Mouse (Mus musculus) liver, embryonic 12.5 days (tissue): ENCODE measurements around the gene Ppp1r7. TPM values are rescaled to one million over a fixed set of nuclear protein-coding genes. Genes with fewer than 3 reads are reported as not detected.
"Not testable (repeated sequence)": the region's sequence is repeated elsewhere in the genome, so short reads cannot be mapped to it uniquely, and the experiment has no call there.

ENCODE experiments used
- ATAC-seq: fragments of 200-750 bp; cut with Nextera tagmentation; 2 replicates; pipeline ENCODE4 v1.8.0; 2017; ENCODE audit warnings: moderate number of reproducible peaks, mild to moderate bottlenecking, moderate library complexity
- H3K27ac ChIP-seq: fragments of 300-500 bp; sonication (generic); 2 replicates; pipeline ENCODE4 v1.5.1; 2016; ENCODE audit warnings: mild to moderate bottlenecking
- H3K27me3 ChIP-seq: fragments of 300-500 bp; sonication (generic); replicated peaks from 2 replicates; pipeline ENCODE4 v1.6.1; 2016; ENCODE audit warnings: mild to moderate bottlenecking, moderate library complexity
- H3K36me3 ChIP-seq: fragments of 300-500 bp; sonication (generic); 2 replicates; pipeline ENCODE4 v1.6.1; 2016; ENCODE audit warnings: mild to moderate bottlenecking, moderate library complexity
- H3K4me1 ChIP-seq: fragments of 300-500 bp; sonication (generic); 2 replicates; pipeline ENCODE4 v1.6.1; 2016
- H3K4me2 ChIP-seq: fragments of 300-500 bp; sonication (generic); 2 replicates; pipeline ENCODE4 v1.6.1; 2016; ENCODE audit warnings: mild to moderate bottlenecking, moderate library complexity
- H3K4me3 ChIP-seq: fragments of 300-500 bp; sonication (generic); 2 replicates; pipeline ENCODE4 v1.5.1; 2016; ENCODE audit warnings: mild to moderate bottlenecking, moderate library complexity
- H3K9ac ChIP-seq: fragments of 300-500 bp; sonication (generic); 2 replicates; pipeline ENCODE4 v1.6.1; 2016; ENCODE audit warnings: mild to moderate bottlenecking, moderate library complexity
- H3K9me3 ChIP-seq: fragments of 300-500 bp; sonication (generic); replicated peaks from 2 replicates; pipeline ENCODE4 v1.6.1; 2016; ENCODE audit warnings: mild to moderate bottlenecking, moderate library complexity
- WGBS: fragments of 180-500 bp; shearing (Covaris S2); methylation state at CpG from one replicate; pipeline ENCODE4 v1.1.7; 2016; ENCODE audit not compliant: insufficient replicate concordance; 5-methylcytosine and 5-hydroxymethylcytosine counted together
- polyA plus RNA-seq: library from polyadenylated mRNA; unstranded; fragments of >200 nt; fragmentation: Nextera tagmentation; extraction: Ambion mirVana; gene quantifications from 2 replicates; pipeline ENCODE4 v1.2.1, GENCODE M21; 2016

Gene Ppp1r7
- polyA plus RNA-seq = 58.6 and 59.6 TPM in 2 replicates

- H3K36me3 ChIP-seq = peaks cover 27% of the 10 kb centered on the region
- H3K27me3 ChIP-seq = no peaks in the 10 kb centered on the region
- H3K4me3 ChIP-seq = peak within 1 kb of the TSS; percentile 96
- under 1% methylated on average over 62 of the region's 63 CpGs for WGBS
- peak within 1 kb of the TSS; percentile 92 for H3K9ac ChIP-seq
- peak within 1 kb of the TSS; percentile 76 for H3K4me2 ChIP-seq
- peak; percentile 89 for ATAC-seq
- peak within 1 kb of the TSS; percentile 79 for H3K27ac ChIP-seq
- H3K9me3 ChIP-seq = no peaks in the 10 kb centered on the region
- peaks cover 39% of the 10 kb centered on the region for H3K4me1 ChIP-seq
Observed at GRCm38 (mm10) chr1:93342648-93343503, at the start of gene Ppp1r7, which contains the start of gene Pask. TSS of gene Ppp1r7 (plus strand) at chr1:93342854. TSS of gene Pask (minus strand) at chr1:93343482.

- H3K4me2 ChIP-seq, H3K27ac ChIP-seq, H3K9me3 ChIP-seq, H3K9ac ChIP-seq, H3K27me3 ChIP-seq, H3K4me3 ChIP-seq, ATAC-seq, H3K4me1 ChIP-seq: not testable (repeated sequence)
- whole genome bisulfite sequencing = 70% methylated on average over 3 of the region's 3 CpGs
- peaks cover 34% of the 10 kb centered on the region for H3K36me3 ChIP-seq
Observed at GRCm38 (mm10) chr1:93294491-93294890, 48.2 kb upstream of the Ppp1r7 start.

- WGBS = 83% methylated on average over 4 of the region's 4 CpGs
- peaks cover 12% of the 10 kb centered on the region for H3K4me1 ChIP-seq
- no peak overlapping the region for H3K27ac ChIP-seq
- peaks cover 87% of the 10 kb centered on the region for H3K36me3 ChIP-seq
- H3K9me3 ChIP-seq = no peaks in the 10 kb centered on the region
- H3K4me3 ChIP-seq = no peak overlapping the region
- H3K4me2 ChIP-seq = no peak overlapping the region
- ATAC-seq = no peak
- H3K27me3 ChIP-seq = no peaks in the 10 kb centered on the region
- no peak overlapping the region for H3K9ac ChIP-seq
Observed at GRCm38 (mm10) chr1:93299791-93300190, 42.9 kb upstream of the Ppp1r7 start.

GRCm38 (mm10) chr1:93300578-93300977 is 42.1 kb upstream of the Ppp1r7 start:
- Histone ChIP-seq H3K36me3 (peaks cover 86% of the 10 kb centered on the region), H3K27ac (no peak overlapping the region), H3K4me2 (no peak overlapping the region), H3K4me1 (peaks cover 17% of the 10 kb centered on the region), H3K9me3 (no peaks in the 10 kb centered on the region), H3K9ac (no peak overlapping the region), H3K27me3 (no peaks in the 10 kb centered on the region), H3K4me3 (no peak overlapping the region)
- WGBS = 72% methylated on average over 3 of the region's 3 CpGs
- no peak for ATAC-seq

- Histone ChIP-seq H3K4me3 (peak within 1 kb of the TSS; percentile 90), H3K4me2 (peak within 1 kb of the TSS; percentile 83), H3K9me3 (no peaks in the 10 kb centered on the region), H3K9ac (peak within 1 kb of the TSS; percentile 87), H3K27ac (no peak within 1 kb of the TSS), H3K4me1 (peaks cover 17% of the 10 kb centered on the region), H3K27me3 (no peaks in the 10 kb centered on the region), H3K36me3 (peaks cover 59% of the 10 kb centered on the region)
- 8% methylated on average over 36 of the region's 36 CpGs for WGBS
- ATAC-seq = peak; percentile 93
Observed at GRCm38 (mm10) chr1:93305581-93306337, 36.9 kb upstream of the Ppp1r7 start, which contains the start of gene Mterf4. TSS of gene Mterf4 (minus strand) at chr1:93305915.

- H3K4me1 ChIP-seq = peaks cover 4% of the 10 kb centered on the region; the same call in 1 of the 2 replicates
- no peak overlapping the region for H3K27ac ChIP-seq
- H3K9ac ChIP-seq = no peak overlapping the region
- no peaks in the 10 kb centered on the region for H3K27me3 ChIP-seq
- H3K9me3 ChIP-seq = no peaks in the 10 kb centered on the region
- WGBS = 85% methylated on average over 6 of the region's 6 CpGs
- ATAC-seq = no peak
- no peak overlapping the region for H3K4me2 ChIP-seq
- H3K36me3 ChIP-seq = peaks cover 96% of the 10 kb centered on the region
- no peak overlapping the region for H3K4me3 ChIP-seq
Observed at GRCm38 (mm10) chr1:93323973-93324372, 18.7 kb upstream of the Ppp1r7 start.

DNA sequence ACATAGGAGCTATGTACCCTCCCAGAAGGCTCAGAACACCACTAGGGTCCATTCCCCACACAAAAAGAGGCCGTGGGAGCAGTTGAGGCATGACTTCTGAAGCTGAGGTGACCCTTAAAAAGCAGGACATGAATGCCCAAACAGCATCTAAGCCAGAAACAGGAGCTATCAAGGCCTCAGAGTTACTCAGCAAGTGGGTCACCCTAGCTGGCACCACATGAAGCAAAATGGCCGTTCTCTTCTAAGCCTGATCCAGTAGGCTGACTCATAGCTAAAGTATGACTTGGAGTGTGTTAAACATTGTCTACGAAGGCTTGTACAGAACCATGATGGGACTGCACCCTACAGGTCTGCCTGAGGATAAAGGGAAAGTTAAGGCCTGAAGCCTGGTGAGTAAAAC is 16.2 kb upstream of the Ppp1r7 start:
- Histone ChIP-seq H3K27ac (no peak overlapping the region), H3K36me3 (peaks cover 96% of the 10 kb centered on the region), H3K4me2 (no peak overlapping the region), H3K4me3 (no peak overlapping the region), H3K9me3 (no peaks in the 10 kb centered on the region), H3K27me3 (no peaks in the 10 kb centered on the region), H3K9ac (no peak overlapping the region), H3K4me1 (peaks cover 4% of the 10 kb centered on the region; the same call in 1 of the 2 replicates)
- 81% methylated on average over 3 of the region's 3 CpGs for WGBS
- no peak for ATAC-seq

DNA sequence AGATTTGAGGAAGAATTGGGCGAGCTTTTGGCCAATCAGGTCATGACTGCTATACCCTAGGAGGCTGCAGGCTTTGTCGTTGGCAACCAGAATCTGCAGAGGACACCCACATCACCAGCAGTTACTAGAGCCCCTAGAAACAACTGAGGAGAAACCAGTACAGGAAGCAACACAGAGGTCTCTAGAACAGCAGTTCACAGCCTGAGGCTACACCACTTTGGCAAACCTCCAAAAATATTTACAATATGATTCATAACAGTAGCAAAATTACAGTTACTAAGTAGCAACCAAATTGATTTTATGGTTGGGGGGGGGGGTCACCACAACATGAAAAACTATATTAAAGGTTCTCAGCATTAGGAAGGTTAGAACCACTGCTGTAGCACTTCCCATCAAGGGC is 8.0 kb upstream of the Ppp1r7 start:
- Histone ChIP-seq H3K4me1 (0 out of 2 replicates have a peak, but pooled peaks cover 2% of the 10 kb centered on the region), H3K27me3 (no peaks in the 10 kb centered on the region), H3K4me3 (no peak overlapping the region), H3K36me3 (peaks cover 80% of the 10 kb centered on the region), H3K9ac (no peak overlapping the region), H3K9me3 (no peaks in the 10 kb centered on the region), H3K27ac (no peak overlapping the region), H3K4me2 (no peak overlapping the region)
- ATAC-seq = no peak
- WGBS = 71% methylated on average over 2 of the region's 2 CpGs

DNA sequence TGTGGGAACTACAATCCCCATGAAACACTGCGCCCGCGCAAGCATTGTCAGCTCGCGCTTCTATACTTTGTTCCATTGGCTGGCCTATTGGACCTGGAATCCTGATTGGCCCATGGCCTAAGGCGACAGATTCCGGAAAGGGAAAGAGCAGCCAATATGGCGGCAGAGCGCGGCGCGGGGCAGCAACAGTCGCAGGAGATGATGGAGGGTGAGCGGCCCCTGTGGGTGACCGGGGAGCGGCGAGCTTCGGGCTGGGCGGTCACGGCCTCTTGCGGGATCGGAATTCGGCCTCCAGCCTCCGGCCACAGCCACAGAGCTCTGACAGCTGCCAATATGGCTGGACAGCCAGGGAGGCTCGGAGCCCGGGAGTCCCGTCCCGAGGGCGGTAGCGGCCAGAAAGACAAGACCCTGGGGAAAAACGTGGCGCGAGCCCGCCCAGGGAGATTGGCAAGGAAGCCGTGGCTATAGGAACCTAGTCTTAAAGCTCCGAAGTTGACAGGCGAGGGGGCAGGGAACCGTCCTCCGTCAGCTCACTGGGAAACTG is 922 bp downstream of the Ppp1r7 start:
- Histone ChIP-seq H3K4me1 (peaks cover 39% of the 10 kb centered on the region), H3K4me2 (peak overlapping the region; percentile 76), H3K36me3 (peaks cover 34% of the 10 kb centered on the region), H3K9ac (peak overlapping the region; percentile 92), H3K4me3 (peak overlapping the region; percentile 96), H3K27ac (peak overlapping the region; percentile 79), H3K9me3 (no peaks in the 10 kb centered on the region), H3K27me3 (no peaks in the 10 kb centered on the region)
- under 1% methylated on average over 39 of the region's 39 CpGs for WGBS
- ATAC-seq = peak; percentile 90

DNA sequence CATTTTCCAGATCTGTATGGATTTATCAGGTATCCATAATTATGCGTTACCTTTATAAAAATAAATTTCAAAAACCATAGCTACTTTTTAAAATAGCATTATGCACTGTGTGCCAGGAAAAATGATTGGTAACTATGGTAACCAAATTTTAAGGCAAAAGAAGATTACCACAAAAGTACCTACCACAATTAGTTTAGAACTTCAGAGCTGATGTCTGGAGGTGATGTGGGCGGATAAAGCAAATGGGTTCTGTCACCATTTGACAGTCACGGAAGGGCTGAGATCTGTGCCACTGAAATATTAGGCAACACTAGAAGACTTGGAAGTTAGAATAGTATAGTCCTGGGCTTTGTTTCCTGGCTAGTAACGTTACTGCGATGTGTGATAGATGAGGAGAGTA is 4.5 kb downstream of the Ppp1r7 start:
- no peaks in the 10 kb centered on the region for H3K27me3 ChIP-seq
- no peak overlapping the region for H3K27ac ChIP-seq
- no peak overlapping the region for H3K9ac ChIP-seq
- H3K4me3 ChIP-seq = no peak overlapping the region
- H3K4me1 ChIP-seq = peaks cover 17% of the 10 kb centered on the region
- no peaks in the 10 kb centered on the region for H3K9me3 ChIP-seq
- H3K36me3 ChIP-seq = peaks cover 68% of the 10 kb centered on the region
- WGBS = 87% methylated on average over 5 of the region's 5 CpGs
- no peak overlapping the region for H3K4me2 ChIP-seq
- ATAC-seq = no peak

DNA sequence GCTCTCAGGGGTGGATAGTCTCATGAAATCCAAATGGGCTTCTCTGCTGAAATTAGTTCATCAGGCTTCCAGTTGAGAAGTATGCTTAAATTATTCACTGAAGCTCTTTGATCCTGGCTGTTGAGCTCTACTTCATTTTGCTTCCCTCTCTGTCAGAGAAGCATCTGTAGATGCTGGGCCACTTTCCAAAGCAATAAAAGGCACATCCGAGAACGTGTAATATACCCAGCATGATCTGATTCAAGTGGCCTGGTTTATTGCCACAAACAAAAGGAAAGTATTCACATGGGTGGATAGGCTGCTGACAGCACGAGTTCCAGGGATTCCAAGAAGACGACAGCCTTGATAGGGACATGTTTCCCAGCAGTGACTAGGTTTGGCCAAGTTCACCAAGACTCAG is 7.0 kb downstream of the Ppp1r7 start:
- H3K27ac ChIP-seq = no peak overlapping the region
- no peak overlapping the region for H3K4me3 ChIP-seq
- H3K9ac ChIP-seq = no peak overlapping the region
- H3K36me3 ChIP-seq = peaks cover 93% of the 10 kb centered on the region
- H3K27me3 ChIP-seq = no peaks in the 10 kb centered on the region
- ATAC-seq = no peak
- no peak overlapping the region for H3K4me2 ChIP-seq
- no peaks in the 10 kb centered on the region for H3K9me3 ChIP-seq
- peaks cover 9% of the 10 kb centered on the region for H3K4me1 ChIP-seq
- 77% methylated on average over 4 of the region's 4 CpGs for WGBS

DNA sequence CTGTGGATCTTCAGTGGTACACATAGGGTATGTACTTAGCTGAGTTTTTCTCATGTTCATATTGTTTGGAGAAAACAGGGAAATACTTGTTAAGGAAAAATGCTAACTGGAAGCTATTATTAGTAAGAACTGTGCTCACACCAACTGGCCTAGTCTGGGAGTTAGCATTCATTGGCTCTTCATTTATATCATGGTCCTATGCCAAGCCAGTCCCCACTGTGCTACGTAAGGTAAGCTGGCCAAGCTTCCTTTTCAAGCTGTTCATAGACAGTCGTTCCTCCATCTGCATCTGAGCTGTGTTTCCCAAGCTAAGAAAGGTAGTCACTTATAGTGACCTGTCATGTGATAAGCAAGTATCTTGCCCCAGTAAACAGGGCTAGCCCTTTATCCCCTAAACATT is 10.1 kb downstream of the Ppp1r7 start:
- ATAC-seq = no peak
- H3K36me3 ChIP-seq = peaks cover 97% of the 10 kb centered on the region
- 78% methylated on average over 2 of the region's 2 CpGs for WGBS
- no peak overlapping the region for H3K4me2 ChIP-seq
- H3K4me1 ChIP-seq = no peaks in the 10 kb centered on the region
- no peaks in the 10 kb centered on the region for H3K27me3 ChIP-seq
- no peak overlapping the region for H3K27ac ChIP-seq
- H3K4me3 ChIP-seq = no peak overlapping the region
- no peaks in the 10 kb centered on the region for H3K9me3 ChIP-seq
- no peak overlapping the region for H3K9ac ChIP-seq
